Mouse (Mus musculus): Measurements from ENCODE around the gene Ncor2.

- TF ChIP-seq POLR2A (IDR thresholded peaks at IDR 0.05; ENCODE audit: insufficient read depth, low read depth, low read length) (no peak), CTCF (IDR thresholded peaks at IDR 0.05; ENCODE audit: insufficient read depth, low read depth, low read length) (no peak)
Observed at GRCm38 (mm10) chr5:125058267-125058668, 120.8 kb downstream of the Ncor2 start.
